Mouse (Mus musculus) embryo, embryonic 11.5 days (tissue): ENCODE data around the gene Plekha7.
"Not testable (repeated sequence)": the region's sequence is repeated elsewhere in the genome, so short reads cannot be mapped to it uniquely, and the experiment has no call there.

ENCODE experiments used
- DNase-seq: peaks from one replicate; pipeline ENCODE4 v3.0.0-alpha.2; 2012; ENCODE audit warnings: low read depth, low spot score

The Plekha7 gene

DNA sequence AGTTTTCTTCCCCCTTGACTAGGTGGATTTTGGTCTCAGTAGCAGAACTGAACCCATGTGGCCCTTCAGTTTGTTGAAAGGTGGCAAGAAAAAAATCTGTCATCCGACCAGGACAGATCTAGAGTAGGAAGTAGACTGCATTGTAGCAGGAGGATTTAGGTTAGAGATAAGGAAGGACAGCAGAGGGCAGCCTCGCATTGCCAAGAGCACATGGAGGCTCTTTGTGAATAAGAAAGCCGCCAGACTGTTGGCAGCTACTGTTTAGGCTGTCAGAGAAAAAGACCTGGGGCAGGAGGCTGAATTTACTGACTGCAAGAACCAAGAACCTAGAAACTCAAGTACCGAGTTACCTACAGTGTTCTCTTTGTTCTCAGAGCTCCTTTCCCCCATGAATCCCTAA, 176.8 kb downstream of the Plekha7 start:
- DNase-seq, result no peak

DNA sequence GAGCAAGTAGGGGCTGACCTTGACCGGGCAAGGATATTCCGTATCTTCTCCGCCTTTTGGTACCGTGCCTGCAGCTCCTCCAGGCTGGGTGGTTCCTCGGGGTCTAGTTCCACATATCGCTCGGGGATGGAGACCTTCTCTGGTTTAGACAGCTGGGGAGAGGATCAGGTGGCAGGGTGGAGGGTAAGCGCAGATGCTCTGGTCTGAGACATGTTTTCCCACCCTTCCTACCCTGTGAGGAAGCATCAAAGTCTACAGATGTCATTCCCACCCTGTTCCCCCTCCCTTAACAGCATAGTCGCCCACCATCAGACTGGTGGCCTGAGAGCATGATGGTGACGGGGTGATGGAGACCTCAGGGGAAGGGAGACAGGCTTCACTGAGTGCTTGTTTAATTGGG, 178.8 kb downstream of the Plekha7 start:
- DNase-seq, result no peak

- no peak for DNase-seq
Measured at GRCm38 (mm10) chr7:116128286-116128685, 179.9 kb downstream of the Plekha7 start.

DNA sequence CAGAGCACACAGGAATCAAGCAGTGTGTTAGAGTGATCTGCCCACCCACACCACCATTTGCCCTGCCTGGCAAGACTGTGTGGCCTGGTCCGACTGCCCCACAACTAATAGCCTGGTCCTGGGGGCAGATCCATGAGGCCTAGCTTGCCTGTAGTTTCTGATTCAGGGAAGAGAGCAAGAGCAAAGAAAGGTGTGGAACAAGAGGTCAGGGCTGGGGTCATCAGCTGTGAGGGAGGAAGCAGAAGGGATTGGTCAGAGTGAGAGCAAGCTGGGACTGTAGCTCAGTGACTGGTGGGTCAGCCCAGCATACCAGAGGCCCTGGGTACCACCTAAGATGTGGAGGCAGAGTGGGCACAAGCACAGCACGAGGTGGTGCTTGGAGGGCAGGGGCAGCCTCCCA, 181.1 kb downstream of the Plekha7 start:
- no peak for DNase-seq

- DNase-seq, result no peak
Measured at GRCm38 (mm10) chr7:116125671-116126070, 182.5 kb downstream of the Plekha7 start.

DNA sequence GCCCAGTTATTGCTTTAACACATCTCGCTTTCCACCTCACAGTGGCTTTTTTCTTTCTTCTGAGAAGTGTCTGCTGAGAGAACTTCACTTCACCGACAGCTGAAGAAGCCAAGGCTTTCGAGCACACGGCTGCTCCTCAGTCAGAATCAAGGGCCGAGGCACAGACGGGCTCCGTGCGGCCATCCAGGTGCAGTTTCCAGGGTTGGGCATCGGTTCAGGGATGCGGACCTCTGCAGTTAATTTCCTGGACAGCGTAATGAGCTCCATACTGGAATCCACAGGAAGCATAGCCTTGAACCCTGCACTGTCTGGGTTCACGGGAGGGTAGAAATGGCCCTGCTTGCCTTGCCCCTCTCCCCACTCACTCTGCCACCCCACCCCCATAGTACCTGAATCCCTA, 184.1 kb downstream of the Plekha7 start:
- DNase-seq, result no peak

GRCm38 (mm10) chr7:116123597-116123985, 184.6 kb downstream of the Plekha7 start:
- DNase-seq, result no peak

GRCm38 (mm10) chr7:116122981-116123596, 185.1 kb downstream of the Plekha7 start:
- DNase-seq, result no peak

- DNase-seq, result no peak
Measured at GRCm38 (mm10) chr7:116121202-116121601, 187.0 kb downstream of the Plekha7 start.

GRCm38 (mm10) chr7:116120737-116121136, 187.4 kb downstream of the Plekha7 start:
- DNase-seq, result no peak

DNA sequence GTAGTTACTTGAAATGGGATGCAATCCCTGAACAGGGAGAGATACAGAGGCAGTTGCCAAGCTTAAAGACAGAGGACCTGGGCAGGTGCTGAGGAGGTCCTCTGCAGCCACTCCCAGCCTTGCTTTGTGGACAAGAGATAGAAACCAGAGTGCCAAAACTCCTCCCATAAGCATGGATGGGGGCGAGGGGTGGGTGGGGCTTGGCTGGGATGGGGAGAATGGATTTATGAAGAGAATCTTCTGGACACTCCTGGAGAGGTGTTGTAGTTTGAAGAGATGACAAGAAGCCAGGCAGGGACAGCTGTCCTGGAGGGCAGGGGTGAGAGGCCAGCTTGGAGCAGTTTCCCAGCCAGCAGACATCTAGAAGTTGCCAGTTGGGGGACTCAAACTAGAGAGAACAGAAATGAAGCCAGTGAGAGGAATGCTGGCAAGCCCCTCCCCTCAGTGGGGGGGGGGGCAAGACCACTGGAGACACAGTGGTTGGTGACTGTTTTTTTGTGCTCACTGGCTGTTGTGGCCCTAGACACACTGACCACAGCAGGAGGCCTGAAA, 188.8 kb downstream of the Plekha7 start:
- DNase-seq, result no peak

GRCm38 (mm10) chr7:116115991-116116390, 192.2 kb downstream of the Plekha7 start:
- no peak for DNase-seq

GRCm38 (mm10) chr7:116115216-116115930, 192.8 kb downstream of the Plekha7 start:
- DNase-seq, result no peak

GRCm38 (mm10) chr7:116111546-116111945, 196.6 kb downstream of the Plekha7 start:
- DNase-seq, result no peak

DNA sequence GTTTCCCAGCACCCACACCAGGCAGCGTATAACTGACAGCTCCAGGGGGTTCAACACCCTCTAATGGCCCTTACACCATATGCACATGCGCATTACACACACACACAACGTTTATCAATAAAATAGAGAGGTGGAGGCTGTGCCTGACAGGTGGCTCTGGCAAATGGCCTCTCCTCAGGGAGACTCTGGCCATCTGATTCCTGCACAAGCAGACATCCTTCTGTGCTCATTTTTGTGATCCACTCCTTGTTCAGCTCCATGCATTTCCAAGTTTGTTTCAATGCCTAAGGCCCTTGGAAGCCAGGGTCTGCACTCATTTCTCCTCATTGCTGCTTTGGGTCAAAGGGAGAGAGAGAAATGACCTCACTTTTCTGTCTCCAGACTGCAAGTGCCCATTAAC, 197.5 kb downstream of the Plekha7 start:
- DNase-seq, result no peak

- DNase-seq, result no peak
Measured at GRCm38 (mm10) chr7:116103091-116103490, 205.1 kb downstream of the Plekha7 start.

DNA sequence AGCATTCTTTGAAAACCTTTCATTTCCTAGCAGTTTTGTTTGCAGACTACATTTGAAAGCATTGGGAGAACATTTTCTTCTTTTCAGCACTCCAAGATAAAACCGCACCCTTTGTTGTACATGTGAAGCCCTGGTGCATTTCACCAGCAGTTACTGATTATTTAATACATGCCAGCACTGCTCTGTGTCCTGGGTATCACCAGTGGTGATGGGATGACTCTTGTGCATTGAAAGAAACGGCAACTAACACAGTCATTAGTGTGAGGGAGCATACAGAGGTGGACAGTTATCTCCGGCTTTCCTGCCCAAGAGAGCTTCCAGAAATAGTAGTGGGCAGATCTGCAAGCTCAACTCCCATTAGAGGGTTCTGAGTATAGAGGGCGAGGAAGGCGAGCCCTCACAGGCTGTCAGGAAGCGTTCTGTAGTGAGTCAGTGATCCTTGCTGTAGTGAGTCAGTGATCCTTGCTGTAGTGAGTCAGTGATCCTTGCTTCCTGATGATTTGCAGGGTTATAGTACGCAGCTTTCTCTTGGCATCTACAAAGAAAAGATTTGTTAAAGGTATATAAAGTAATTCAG, 208.1 kb downstream of the Plekha7 start:
- DNase-seq, result no peak

DNA sequence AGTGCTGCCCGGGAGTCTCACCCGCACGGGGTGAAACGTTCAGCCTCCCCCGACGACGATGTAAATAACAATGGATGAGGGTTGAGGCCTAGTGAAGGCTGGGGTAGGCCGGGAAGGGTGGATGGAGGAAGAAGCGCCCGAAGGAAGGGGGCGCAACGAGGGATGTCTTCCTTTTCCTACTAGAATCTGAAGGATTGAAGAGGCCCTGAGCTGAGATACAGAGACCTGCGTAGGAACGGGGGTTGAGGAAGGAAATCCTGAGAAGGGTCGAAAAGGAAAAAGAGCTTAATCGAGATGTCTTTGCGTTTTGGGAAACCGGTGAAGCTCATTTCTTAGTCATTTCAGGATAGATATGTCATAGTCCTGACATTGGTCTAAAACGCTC, 214.7 kb downstream of the Plekha7 start:
- no peak for DNase-seq

DNA sequence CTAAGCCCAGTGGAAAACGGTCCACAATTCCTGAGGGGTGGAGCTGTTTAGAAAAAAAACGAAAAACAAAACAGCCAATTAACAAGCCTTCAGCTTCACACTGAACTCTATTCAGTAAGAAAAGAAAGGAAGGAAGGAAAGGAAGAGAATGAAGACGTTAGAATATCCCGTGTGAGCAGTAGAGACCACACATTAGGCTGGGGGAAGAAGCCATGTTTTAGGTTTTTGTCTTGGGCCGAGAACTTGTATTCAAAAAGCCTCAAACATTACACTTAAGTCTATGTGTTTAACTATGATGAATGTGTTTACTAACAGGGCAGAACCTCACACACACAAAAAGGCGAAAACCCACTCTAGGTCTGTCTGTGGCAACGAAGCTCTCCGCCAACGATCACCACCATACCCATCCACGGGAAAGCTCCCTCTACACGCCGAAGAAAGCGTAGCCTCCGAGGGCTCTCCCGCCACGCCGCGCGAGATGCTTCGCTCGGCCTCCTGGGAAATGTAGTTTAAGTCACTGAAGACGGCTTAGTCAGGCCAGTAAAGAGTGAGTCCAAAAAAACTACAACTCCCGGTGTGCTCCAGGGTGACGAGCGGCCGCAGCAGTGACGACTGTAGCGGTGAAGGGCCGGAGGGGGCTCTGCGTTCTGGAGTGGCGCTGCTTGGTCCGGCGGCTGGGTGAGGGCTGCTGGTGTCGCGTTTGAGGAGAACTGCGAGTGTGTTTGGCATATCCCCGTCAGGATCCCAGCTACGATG, 215.3 kb downstream of the Plekha7 start:
- DNase-seq, result peak; percentile 92

- DNase-seq, result not testable (repeated sequence)
Measured at GRCm38 (mm10) chr7:116084366-116084765, 223.8 kb downstream of the Plekha7 start, which contains the start of gene Gm4353. TSS of gene Gm4353 (minus strand) at chr7:116084635.
